Mouse (Mus musculus) forebrain, postnatal 0 days (tissue): ENCODE data around the gene Grn. TPM values are rescaled to one million over a fixed set of nuclear protein-coding genes. Genes with fewer than 3 reads are reported as not detected.
"Not testable (repeated sequence)": the region's sequence is repeated elsewhere in the genome, so short reads cannot be mapped to it uniquely, and the experiment has no call there.

ENCODE experiments used
- ATAC-seq: fragments of 200-750 bp; cut with Nextera tagmentation; 2 replicates; pipeline ENCODE4 v1.8.0; 2017; ENCODE audit warnings: mild to moderate bottlenecking, moderate library complexity
- DNase-seq: peaks from one replicate; pipeline ENCODE4 v3.0.0-alpha.2; 2015
- H3K27ac ChIP-seq: fragments of 300-500 bp; sonication (generic); 2 replicates; pipeline ENCODE4 v1.5.1; 2014; ENCODE audit warnings: low read depth, mild to moderate bottlenecking, antibody characterized with exemption, low read length, moderate library complexity, mixed read lengths
- H3K27me3 ChIP-seq: fragments of 300-500 bp; sonication (generic); 2 replicates; pipeline ENCODE4 v1.6.1; 2014; ENCODE audit warnings: mild to moderate bottlenecking, low read length, mixed read lengths; ENCODE audit not compliant: insufficient read depth
- H3K36me3 ChIP-seq: fragments of 300-500 bp; sonication (generic); 2 replicates; pipeline ENCODE4 v1.6.1; 2014; ENCODE audit warnings: mild to moderate bottlenecking, moderate library complexity; ENCODE audit not compliant: insufficient read depth
- H3K4me1 ChIP-seq: fragments of 300-500 bp; sonication (generic); 2 replicates; pipeline ENCODE4 v1.6.1; 2014; ENCODE audit warnings: antibody characterized with exemption; ENCODE audit not compliant: insufficient read depth
- H3K4me2 ChIP-seq: fragments of 300-500 bp; sonication (generic); 2 replicates; pipeline ENCODE4 v1.6.1; 2014; ENCODE audit warnings: low read depth, mild to moderate bottlenecking, moderate library complexity
- H3K4me3 ChIP-seq: fragments of 300-500 bp; sonication (generic); 2 replicates; pipeline ENCODE4 v1.5.1; 2014; ENCODE audit warnings: low read depth, low read length, mixed read lengths
- H3K9ac ChIP-seq: fragments of 300-500 bp; sonication (generic); 2 replicates; pipeline ENCODE4 v1.6.1; 2014; ENCODE audit warnings: mild to moderate bottlenecking
- H3K9me3 ChIP-seq: fragments of 300-500 bp; sonication (generic); 2 replicates; pipeline ENCODE4 v1.6.1; 2016; ENCODE audit warnings: low read length
- CTCF ChIP-seq: sonication (generic); IDR thresholded peaks from 2 replicates; pipeline ENCODE4 v1.5.1; 2016; ENCODE audit warnings: antibody characterized with exemption, control low read depth, low read depth
- WGBS: fragments of 180-500 bp; shearing (Covaris S2); extraction: QIAGEN DNeasy Blood & Tissue Kit; methylation state at CpG from one replicate; pipeline ENCODE4 v1.1.7; 2014; 5-methylcytosine and 5-hydroxymethylcytosine counted together
- polyA plus RNA-seq: library from polyadenylated mRNA; unstranded; fragments of >200 nt; fragmentation: Nextera tagmentation; extraction: Ambion mirVana; gene quantifications from 2 replicates; pipeline ENCODE4 v1.2.1, GENCODE M21; 2015
- total RNA-seq: library from RNA; depleted of rRNA; stranded (reverse); fragments of >200 nt; gene quantifications from 2 replicates; pipeline ENCODE4 v1.2.3, GENCODE M21; 2014

Gene Grn
- total and polyA plus RNA-seq, 2 experiments from 2014 or later: 66.2 to 86.6 TPM

DNA sequence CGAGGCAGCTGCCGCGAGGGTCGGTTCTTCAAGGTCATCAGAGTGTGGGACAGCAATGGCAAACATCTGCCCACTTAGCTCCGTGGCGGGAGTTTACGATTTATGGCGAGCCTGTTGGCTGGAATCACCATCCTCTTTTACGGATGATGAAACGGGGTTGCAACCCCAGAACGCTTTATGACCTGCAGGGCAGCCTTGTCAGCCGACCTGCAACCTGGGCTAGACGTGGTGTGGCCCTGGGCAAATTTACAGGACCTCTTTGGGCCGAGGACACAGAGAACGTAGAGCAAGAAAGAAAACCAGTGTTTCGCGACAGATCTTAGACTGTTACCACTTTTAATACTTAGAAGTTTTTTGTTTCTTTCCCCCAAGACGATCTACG is 22.3 kb upstream of the Grn start, which contains the start of gene Slc25a39:
TSS of gene Slc25a39 (minus strand) at position 113 of the 382 bp plus-strand sequence.
- no peak for TF ChIP-seq CTCF
- DNase-seq: no peak

DNA sequence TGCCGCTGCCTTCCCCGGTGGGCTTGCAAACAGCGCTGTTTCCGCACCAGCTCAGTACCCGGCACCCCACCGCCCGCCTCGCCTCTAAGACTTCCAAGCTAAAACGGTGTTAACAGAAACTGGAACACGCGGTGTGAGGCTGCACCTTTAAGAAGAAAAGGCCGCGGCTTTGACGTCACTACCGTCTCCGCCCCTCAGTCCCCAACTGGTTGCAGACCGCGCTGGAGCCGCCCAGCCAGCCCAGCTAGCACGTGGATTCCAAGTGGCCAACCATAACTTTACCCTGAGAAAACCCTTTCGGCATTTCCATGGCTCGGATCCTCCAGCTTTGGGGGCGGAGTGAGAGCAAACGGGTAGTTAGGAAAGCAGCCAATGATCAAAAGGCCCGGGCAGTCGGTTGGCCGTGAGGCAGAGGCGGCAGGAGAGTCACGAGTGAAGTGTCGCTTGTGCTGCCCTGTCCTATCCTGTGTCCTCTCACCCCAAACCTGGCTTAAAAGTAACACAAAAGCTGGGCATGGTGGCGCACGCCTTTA is 21.7 kb upstream of the Grn start:
- DNase-seq: peak; percentile 98
- H3K27ac ChIP-seq: peak overlapping the region; percentile 62; the same call in 1 of the 2 replicates
- H3K4me1 ChIP-seq: peaks cover 10% of the 10 kb centered on the region; the same call in 1 of the 2 replicates
- H3K4me2 ChIP-seq: peak overlapping the region; percentile 97
- 1% methylated on average over 32 of the region's 32 CpGs for WGBS
- peak overlapping the region; percentile 66 for H3K4me3 ChIP-seq
- no peaks in the 10 kb centered on the region for H3K27me3 ChIP-seq
- TF ChIP-seq CTCF: no peak; the same call in 1 of the 2 replicates
- peaks cover 7% of the 10 kb centered on the region; the same call in 1 of the 2 replicates for H3K36me3 ChIP-seq
- no peaks in the 10 kb centered on the region for H3K9me3 ChIP-seq
- peak; percentile 96 for ATAC-seq
- H3K9ac ChIP-seq: no peak overlapping the region

More for the DNA sequence above, 22.3 kb upstream of the Grn start, which contains the start of gene Slc25a39:
- H3K9me3 ChIP-seq: no peaks in the 10 kb centered on the region
- peak within 1 kb of the TSS; percentile 77 for H3K27ac ChIP-seq
- peak within 1 kb of the TSS; percentile 76 for H3K9ac ChIP-seq
- H3K4me2 ChIP-seq: peak within 1 kb of the TSS; percentile 97
- H3K36me3 ChIP-seq: peaks cover 12% of the 10 kb centered on the region
- no peaks in the 10 kb centered on the region for H3K27me3 ChIP-seq
- peak within 1 kb of the TSS; percentile 66 for H3K4me3 ChIP-seq
- ATAC-seq: no peak
- WGBS: 1% methylated on average over 19 of the region's 19 CpGs
- H3K4me1 ChIP-seq: peaks cover 10% of the 10 kb centered on the region; the same call in 1 of the 2 replicates

DNA sequence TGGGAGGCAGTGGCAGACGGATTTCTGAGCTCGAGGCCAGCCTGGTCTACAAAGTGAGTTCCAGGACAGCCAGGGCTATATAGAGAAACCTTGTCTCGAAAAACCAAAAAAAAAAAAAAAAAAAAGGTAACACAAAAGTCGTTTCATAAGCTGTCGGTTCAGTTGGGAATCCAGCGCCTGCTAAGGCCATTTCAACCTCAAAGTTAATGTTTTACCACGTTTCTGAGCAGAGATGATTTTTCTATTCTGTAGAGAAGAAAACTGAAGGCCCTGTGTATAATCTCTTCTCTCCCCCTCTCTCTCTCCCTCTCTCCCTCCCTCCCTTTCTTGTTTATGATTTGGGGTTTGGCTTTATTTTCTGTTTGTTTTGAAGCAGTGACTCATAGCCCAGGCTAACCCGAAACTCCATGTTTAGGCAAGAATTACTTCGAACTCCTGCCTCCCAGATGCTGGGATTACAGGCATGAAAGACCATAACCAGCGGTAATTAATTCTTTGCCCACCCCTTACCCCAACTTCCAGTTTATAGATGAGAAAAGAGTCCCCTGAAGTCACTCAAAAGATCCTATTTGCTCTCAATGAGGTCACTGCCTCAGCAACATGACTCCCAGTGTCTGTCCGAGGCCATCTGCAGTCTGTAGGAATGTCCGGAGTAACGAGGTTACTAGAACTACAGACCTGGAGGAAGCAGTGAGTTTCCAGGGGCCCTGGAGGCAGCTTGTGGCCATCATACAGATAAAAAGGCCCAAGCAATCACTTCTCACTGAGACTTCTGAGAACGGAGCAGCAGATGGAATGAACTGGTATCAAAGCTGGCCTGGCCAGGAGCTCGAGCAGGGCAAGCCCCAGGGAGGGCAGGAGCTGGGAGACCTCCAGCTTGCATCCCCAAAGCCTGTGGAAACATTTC is 21.0 kb upstream of the Grn start:
- 34% methylated on average over 15 of the region's 15 CpGs for WGBS
- no peaks in the 10 kb centered on the region for H3K27me3 ChIP-seq
- no peak for DNase-seq
- no peaks in the 10 kb centered on the region; the same call in 1 of the 2 replicates for H3K36me3 ChIP-seq
- ATAC-seq: no peak
- H3K9ac ChIP-seq: no peak overlapping the region
- H3K4me1 ChIP-seq: peaks cover 10% of the 10 kb centered on the region; the same call in 1 of the 2 replicates
- no peaks in the 10 kb centered on the region for H3K9me3 ChIP-seq
- 0 out of 2 replicates have a peak overlapping the region, but pooled peaks have one; percentile 21 for H3K27ac ChIP-seq
- no peak for TF ChIP-seq CTCF
- peak overlapping the region; percentile 97 for H3K4me2 ChIP-seq
- peak overlapping the region; percentile 66 for H3K4me3 ChIP-seq

DNA sequence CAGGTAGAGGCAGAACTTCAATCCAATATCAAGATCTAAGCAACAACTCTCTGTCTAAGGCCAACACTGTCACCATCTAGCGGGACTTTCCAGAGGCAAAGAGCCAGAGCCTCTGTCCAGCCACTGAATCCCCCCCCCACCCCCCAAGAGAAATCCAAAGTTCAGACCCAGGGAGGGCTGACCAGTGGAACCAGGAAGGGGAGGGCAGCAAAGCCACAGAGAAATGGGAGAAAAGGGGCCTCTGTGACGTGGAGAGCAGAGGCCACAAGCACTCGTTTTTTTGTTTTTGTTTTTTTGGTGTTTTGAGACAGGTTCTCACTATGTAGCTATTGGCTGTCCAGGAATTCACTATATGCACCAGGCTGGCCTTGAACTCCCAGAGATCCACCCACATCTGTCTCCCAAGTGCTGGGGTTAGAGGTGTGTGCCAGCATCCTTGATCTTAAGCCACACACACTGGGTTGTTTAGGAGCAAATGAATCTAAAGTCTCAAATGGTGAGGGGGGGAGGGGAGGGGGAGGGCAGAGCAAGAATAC is 20.3 kb upstream of the Grn start:
- Histone ChIP-seq H3K4me1 (peaks cover 10% of the 10 kb centered on the region; the same call in 1 of the 2 replicates), H3K9me3 (no peaks in the 10 kb centered on the region), H3K36me3 (no peaks in the 10 kb centered on the region), H3K27me3 (no peaks in the 10 kb centered on the region), H3K4me2 (no peak overlapping the region), H3K27ac (no peak overlapping the region), H3K9ac (no peak overlapping the region), H3K4me3 (no peak overlapping the region)
- DNase-seq (no peak), ATAC-seq (no peak)
- TF ChIP-seq CTCF: no peak
- 82% methylated on average over 3 of the region's 3 CpGs for WGBS

DNA sequence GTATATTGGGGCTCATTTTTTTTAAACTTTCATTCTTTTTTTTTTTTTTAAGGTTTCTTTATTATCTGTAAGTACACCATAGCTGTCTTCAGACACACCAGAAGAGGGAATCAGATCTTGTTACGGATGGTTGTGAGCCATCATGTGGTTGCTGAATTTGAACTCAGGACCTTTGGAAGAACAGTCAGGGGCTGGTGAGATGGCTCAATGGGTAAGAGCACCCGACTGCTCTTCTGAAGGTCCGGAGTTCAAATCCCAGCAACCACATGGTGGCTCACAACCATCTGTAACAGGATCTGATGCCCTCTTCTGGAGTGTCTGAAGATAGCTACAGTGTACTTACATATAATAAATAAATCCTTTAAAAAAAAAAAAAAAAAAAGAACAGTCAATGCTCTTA is 19.8 kb upstream of the Grn start:
- H3K4me1 ChIP-seq, H3K9me3 ChIP-seq, DNase-seq, H3K9ac ChIP-seq, H3K27me3 ChIP-seq, ATAC-seq, H3K4me2 ChIP-seq, H3K4me3 ChIP-seq, H3K36me3 ChIP-seq, H3K27ac ChIP-seq: not testable (repeated sequence)
- 89% methylated on average over 3 of the region's 3 CpGs for WGBS

DNA sequence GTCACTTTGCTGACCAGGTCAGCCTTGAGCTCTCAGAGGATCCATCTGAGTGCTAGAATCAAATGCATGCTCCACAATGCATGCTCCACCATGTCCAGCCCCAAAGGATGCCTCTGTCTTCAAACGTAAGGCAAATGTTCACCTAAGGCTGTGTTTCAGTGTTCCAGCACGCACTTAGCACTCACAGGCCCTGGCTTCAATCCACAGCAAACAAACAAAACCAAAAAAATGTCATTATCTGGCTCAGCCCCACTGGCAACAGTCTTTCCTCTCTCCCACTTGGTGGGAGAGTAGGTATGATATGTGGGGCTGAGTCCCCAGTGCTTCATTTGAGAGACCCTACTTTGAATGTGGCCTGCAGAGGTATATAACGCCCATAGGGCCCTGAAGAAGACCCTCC is 19.1 kb upstream of the Grn start:
- no peak for TF ChIP-seq CTCF
- 74% methylated on average over 3 of the region's 3 CpGs for WGBS
- no peaks in the 10 kb centered on the region for H3K9me3 ChIP-seq
- ATAC-seq: no peak
- DNase-seq: no peak
- no peaks in the 10 kb centered on the region for H3K36me3 ChIP-seq
- peaks cover 9% of the 10 kb centered on the region; the same call in 1 of the 2 replicates for H3K4me1 ChIP-seq
- H3K4me2 ChIP-seq: no peak overlapping the region
- H3K27me3 ChIP-seq: no peaks in the 10 kb centered on the region
- no peak overlapping the region for H3K4me3 ChIP-seq
- no peak overlapping the region for H3K9ac ChIP-seq
- no peak overlapping the region for H3K27ac ChIP-seq

DNA sequence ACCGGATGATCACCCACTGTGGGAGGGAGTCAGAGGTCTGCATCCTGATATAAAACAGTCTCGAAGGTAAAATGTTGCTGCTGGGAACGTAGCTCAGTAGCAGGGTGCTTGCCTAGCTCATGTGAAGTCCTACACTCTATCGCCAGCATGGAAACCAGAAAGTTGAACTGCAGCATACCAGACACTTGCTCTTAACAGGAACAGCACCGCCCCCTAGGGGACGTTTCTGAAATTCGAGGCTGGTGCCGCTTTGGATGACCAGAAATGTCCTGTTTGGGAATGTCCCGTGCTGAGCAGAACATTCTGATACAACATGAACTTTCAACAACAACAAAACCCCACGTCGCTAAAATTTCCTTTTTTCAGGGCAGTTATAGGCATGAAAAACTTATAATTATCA is 18.4 kb upstream of the Grn start:
- Histone ChIP-seq H3K36me3 (no peaks in the 10 kb centered on the region), H3K9me3 (no peaks in the 10 kb centered on the region), H3K4me2 (no peak overlapping the region), H3K27me3 (no peaks in the 10 kb centered on the region), H3K4me3 (no peak overlapping the region), H3K9ac (no peak overlapping the region), H3K27ac (no peak overlapping the region), H3K4me1 (peaks cover 3% of the 10 kb centered on the region; the same call in 1 of the 2 replicates)
- DNase-seq (peak; percentile 92), ATAC-seq (peak; percentile 35)
- 5% methylated on average over 11 of the region's 11 CpGs for WGBS
- peak; percentile 91 for TF ChIP-seq CTCF
